Mouse (Mus musculus) kidney, embryonic 15.5 days (tissue): Measurements from ENCODE around the gene Smarcd3. TPM values are rescaled to one million over a fixed set of nuclear protein-coding genes. Genes with fewer than 3 reads are reported as not detected.

ENCODE experiments used
- ATAC-seq: fragments of 200-750 bp; cut with Nextera tagmentation; replicated peaks from 2 replicates; pipeline ENCODE4 v1.8.0; 2017; ENCODE audit warnings: moderate TSS enrichment; ENCODE audit not compliant: low FRiP score
- H3K27ac ChIP-seq: fragments of 300-500 bp; sonication (generic); 2 replicates; pipeline ENCODE4 v1.5.1; 2015; ENCODE audit warnings: mild to moderate bottlenecking, inconsistent platforms
- H3K27me3 ChIP-seq: fragments of 300-500 bp; sonication (generic); 2 replicates; pipeline ENCODE4 v1.6.1; 2015; ENCODE audit warnings: inconsistent platforms
- H3K36me3 ChIP-seq: fragments of 300-500 bp; sonication (generic); 2 replicates; pipeline ENCODE4 v1.6.1; 2015; ENCODE audit warnings: inconsistent platforms
- H3K4me1 ChIP-seq: fragments of 300-500 bp; sonication (generic); 2 replicates; pipeline ENCODE4 v1.6.1; 2015; ENCODE audit warnings: inconsistent platforms
- H3K4me2 ChIP-seq: fragments of 300-500 bp; sonication (generic); 2 replicates; pipeline ENCODE4 v1.6.1; 2015; ENCODE audit warnings: moderate library complexity, mild to moderate bottlenecking, inconsistent platforms
- H3K4me3 ChIP-seq: fragments of 300-500 bp; sonication (generic); replicated peaks from 2 replicates; pipeline ENCODE4 v1.5.1; 2015; ENCODE audit warnings: mild to moderate bottlenecking, inconsistent platforms
- H3K9ac ChIP-seq: fragments of 300-500 bp; sonication (generic); 2 replicates; pipeline ENCODE4 v1.6.1; 2015; ENCODE audit warnings: mild to moderate bottlenecking, inconsistent platforms
- H3K9me3 ChIP-seq: fragments of 300-500 bp; sonication (generic); replicated peaks from 2 replicates; pipeline ENCODE4 v1.6.1; 2016; ENCODE audit warnings: inconsistent platforms
- WGBS: fragments of 180-500 bp; shearing (Covaris S2); methylation state at CpG from one replicate; pipeline ENCODE4 v1.1.7; 2015; ENCODE audit warnings: mixed read lengths; 5-methylcytosine and 5-hydroxymethylcytosine counted together
- polyA plus RNA-seq: library from polyadenylated mRNA; unstranded; fragments of >200 nt; fragmentation: Nextera tagmentation; extraction: Ambion mirVana; gene quantifications from 2 replicates; pipeline ENCODE4 v1.2.1, GENCODE M21; 2015

The Smarcd3 gene
- polyA plus RNA-seq, 1 experiment from 2014 or later, result 33.4 TPM

DNA sequence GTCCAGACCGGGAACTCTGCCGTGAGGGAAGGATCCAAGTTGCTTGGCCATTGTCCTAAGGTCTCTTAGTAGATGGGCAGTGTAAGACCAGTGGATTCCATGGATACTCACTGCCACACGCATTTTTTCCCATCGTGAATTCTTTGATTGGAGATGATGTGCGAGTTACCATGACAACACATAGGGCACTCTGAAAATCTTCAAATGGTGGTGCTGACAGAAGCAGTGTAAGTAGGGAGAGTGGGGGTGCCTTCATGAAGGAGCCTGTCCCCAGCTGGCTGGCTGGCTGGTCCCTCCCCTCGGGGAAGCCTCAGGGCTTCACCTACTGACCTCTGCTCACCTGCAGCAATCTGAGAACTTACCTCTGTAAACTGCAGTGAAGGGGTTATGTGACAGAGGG lies 14.9 kb upstream of the Smarcd3 start:
- Histone ChIP-seq H3K9ac (no peak overlapping the region), H3K4me1 (no peaks in the 10 kb centered on the region), H3K36me3 (no peaks in the 10 kb centered on the region), H3K9me3 (no peaks in the 10 kb centered on the region), H3K4me3 (no peak overlapping the region), H3K27me3 (no peaks in the 10 kb centered on the region), H3K4me2 (no peak overlapping the region), H3K27ac (no peak overlapping the region)
- WGBS, result 67% methylated on average over 6 of the region's 6 CpGs
- ATAC-seq, result no peak

DNA sequence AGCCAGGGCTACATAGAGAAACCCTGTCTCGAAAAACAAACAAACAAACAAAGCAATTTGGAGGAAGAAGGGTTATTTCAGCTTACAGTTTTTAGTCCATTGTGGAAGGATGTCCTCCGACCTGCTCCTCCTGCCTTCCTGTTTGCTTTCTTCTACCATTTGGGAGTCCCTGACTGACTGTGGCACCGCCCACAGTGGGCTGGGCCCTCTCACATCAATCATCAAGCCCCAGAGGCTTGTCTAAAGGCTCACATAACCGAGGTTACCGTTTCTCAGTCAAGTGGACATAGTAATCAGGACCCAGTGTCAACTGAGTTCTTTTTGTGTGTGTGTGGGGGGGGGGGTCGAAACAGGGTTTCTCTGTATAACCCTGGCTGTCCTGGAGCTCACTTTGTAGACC lies 13.9 kb upstream of the Smarcd3 start:
- H3K4me2 ChIP-seq, result no peak overlapping the region
- H3K36me3 ChIP-seq, result no peaks in the 10 kb centered on the region
- WGBS, result 50% methylated on average over 6 of the region's 6 CpGs
- H3K9ac ChIP-seq, result no peak overlapping the region
- no peak for ATAC-seq
- no peaks in the 10 kb centered on the region for H3K27me3 ChIP-seq
- H3K4me1 ChIP-seq, result no peaks in the 10 kb centered on the region
- no peak overlapping the region for H3K27ac ChIP-seq
- no peaks in the 10 kb centered on the region for H3K9me3 ChIP-seq
- no peak overlapping the region for H3K4me3 ChIP-seq

DNA sequence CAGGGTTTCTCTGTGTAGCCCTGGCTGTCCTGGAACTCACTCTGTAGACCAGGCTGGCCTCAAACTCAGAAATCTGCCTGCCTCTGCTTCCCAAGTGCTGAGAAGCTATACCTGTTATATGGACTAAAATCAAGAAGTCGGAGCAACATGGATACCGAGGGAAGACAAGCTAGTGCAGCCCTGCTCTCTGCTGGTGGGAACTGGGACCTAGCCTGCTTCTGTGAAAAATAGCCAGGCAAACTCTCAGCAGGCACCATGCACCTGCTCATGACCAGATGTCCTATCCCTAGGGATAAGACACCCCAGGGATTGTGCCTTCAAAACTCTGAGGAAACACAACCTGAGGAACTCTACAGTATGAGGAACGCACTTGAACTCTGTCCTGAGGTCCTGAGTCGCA lies 12.8 kb upstream of the Smarcd3 start:
- Histone ChIP-seq H3K4me2 (no peak overlapping the region), H3K36me3 (no peaks in the 10 kb centered on the region), H3K27me3 (no peaks in the 10 kb centered on the region), H3K9me3 (no peaks in the 10 kb centered on the region), H3K4me1 (no peaks in the 10 kb centered on the region), H3K27ac (no peak overlapping the region), H3K9ac (no peak overlapping the region), H3K4me3 (no peak overlapping the region)
- ATAC-seq, result no peak
- 76% methylated on average over 4 of the region's 4 CpGs for WGBS

GRCm38 (mm10) chr5:24635526-24636141 lies 11.4 kb upstream of the Smarcd3 start:
- Histone ChIP-seq H3K9me3 (no peaks in the 10 kb centered on the region), H3K27me3 (no peaks in the 10 kb centered on the region), H3K27ac (no peak overlapping the region), H3K9ac (no peak overlapping the region), H3K4me2 (no peak overlapping the region), H3K4me3 (no peak overlapping the region), H3K36me3 (no peaks in the 10 kb centered on the region), H3K4me1 (no peaks in the 10 kb centered on the region)
- ATAC-seq, result no peak
- WGBS, result 74% methylated on average over 6 of the region's 6 CpGs

GRCm38 (mm10) chr5:24635093-24635492 lies 10.9 kb upstream of the Smarcd3 start:
- Histone ChIP-seq H3K9me3 (no peaks in the 10 kb centered on the region), H3K27ac (no peak overlapping the region), H3K4me1 (no peaks in the 10 kb centered on the region), H3K9ac (no peak overlapping the region), H3K27me3 (no peaks in the 10 kb centered on the region), H3K4me2 (no peak overlapping the region), H3K36me3 (no peaks in the 10 kb centered on the region), H3K4me3 (no peak overlapping the region)
- no peak for ATAC-seq
- 24% methylated on average over 1 of the region's 1 CpGs for WGBS

DNA sequence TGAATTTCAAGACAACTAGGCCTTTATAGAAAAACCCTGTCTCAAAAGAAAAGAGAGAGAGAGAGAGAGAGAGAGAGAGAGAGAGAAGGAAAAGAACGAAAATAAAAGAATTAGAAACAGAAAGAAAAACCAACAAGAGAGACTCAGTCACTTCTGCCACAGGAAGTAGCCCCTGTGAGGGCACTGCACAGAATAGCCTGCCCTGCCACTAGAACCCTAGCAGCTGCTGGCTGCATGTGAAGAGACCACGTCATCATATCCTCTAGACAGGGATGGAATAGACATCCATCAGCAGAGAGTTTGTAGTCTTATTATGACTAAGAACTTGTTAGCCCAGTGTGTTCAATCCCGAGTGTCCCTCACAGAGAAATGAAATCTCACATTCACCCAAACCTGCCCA lies 5.5 kb upstream of the Smarcd3 start:
- no peak for ATAC-seq
- no peaks in the 10 kb centered on the region for H3K9me3 ChIP-seq
- 55% methylated on average over 3 of the region's 3 CpGs for WGBS
- no peak overlapping the region for H3K4me3 ChIP-seq
- no peak overlapping the region for H3K27ac ChIP-seq
- H3K4me1 ChIP-seq, result peaks cover 4% of the 10 kb centered on the region
- peaks cover 8% of the 10 kb centered on the region for H3K27me3 ChIP-seq
- H3K36me3 ChIP-seq, result no peaks in the 10 kb centered on the region
- no peak overlapping the region for H3K9ac ChIP-seq
- no peak overlapping the region for H3K4me2 ChIP-seq

- WGBS, result 27% methylated on average over 4 of the region's 4 CpGs
- Histone ChIP-seq H3K4me3 (no peak overlapping the region), H3K27me3 (peaks cover 36% of the 10 kb centered on the region), H3K36me3 (no peaks in the 10 kb centered on the region), H3K9ac (no peak overlapping the region), H3K4me2 (peak overlapping the region; percentile 88), H3K4me1 (peaks cover 29% of the 10 kb centered on the region), H3K27ac (no peak overlapping the region), H3K9me3 (no peaks in the 10 kb centered on the region)
- no peak for ATAC-seq
These were observed 560 bp upstream of the Smarcd3 start for GRCm38 (mm10) chr5:24624822-24625120.

DNA sequence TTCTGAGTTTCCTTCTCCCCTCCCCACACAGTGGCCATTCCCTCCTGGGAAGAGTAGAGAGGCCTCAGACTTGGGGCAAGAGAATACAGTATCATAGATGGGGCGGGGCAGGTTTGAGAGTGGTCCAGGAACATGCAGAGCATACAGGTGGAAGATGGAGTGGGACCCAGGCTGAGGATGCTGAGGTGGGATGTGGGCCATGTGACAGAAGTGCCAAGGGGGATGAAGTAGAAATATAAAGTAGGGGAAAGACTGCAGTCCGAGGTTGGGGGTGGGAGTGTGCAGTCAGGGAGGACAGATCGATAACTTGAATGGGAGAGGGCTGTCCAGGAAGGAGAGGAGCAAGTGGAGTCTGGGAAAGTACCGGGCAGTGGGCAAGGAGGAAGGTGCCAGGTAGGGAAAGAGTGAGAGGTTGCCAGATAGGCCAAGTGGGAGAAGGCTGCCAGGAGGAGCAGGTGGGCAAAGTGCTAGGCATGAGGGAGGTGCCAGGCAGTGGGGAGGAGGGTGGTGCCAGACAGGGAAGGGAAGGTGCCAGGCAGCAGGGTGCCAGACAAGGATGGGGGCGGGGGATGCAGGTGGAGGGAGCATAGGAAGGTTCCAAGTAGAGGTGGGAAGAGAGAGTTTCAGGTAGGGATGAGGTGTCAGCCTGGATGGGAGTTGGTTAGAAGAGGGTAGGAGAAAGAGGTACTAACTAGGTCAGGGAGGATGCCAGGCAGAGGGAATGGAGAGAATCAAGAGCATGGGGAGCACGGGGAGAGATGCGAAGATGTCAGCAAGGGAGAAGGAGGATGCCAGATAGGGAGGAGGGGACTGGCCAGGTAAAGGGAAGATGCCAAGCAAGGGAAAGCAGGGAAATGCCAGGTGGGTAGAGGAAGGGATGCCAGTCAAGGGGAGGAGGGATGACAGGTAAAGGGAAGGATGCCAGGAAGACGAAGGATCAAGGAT lies 898 bp downstream of the Smarcd3 start:
- peak overlapping the region; percentile 49; the same call in 1 of the 2 replicates for H3K9ac ChIP-seq
- no peak; the same call in 1 of the 2 replicates for ATAC-seq
- peaks cover 36% of the 10 kb centered on the region for H3K27me3 ChIP-seq
- H3K9me3 ChIP-seq, result no peaks in the 10 kb centered on the region
- H3K4me2 ChIP-seq, result peak overlapping the region; percentile 88
- H3K36me3 ChIP-seq, result no peaks in the 10 kb centered on the region
- no peak overlapping the region for H3K27ac ChIP-seq
- H3K4me3 ChIP-seq, result peak overlapping the region; percentile 59
- peaks cover 29% of the 10 kb centered on the region for H3K4me1 ChIP-seq
- 45% methylated on average over 8 of the region's 8 CpGs for WGBS

GRCm38 (mm10) chr5:24622386-24623040 lies 1.7 kb downstream of the Smarcd3 start:
- no peak overlapping the region for H3K27ac ChIP-seq
- H3K4me3 ChIP-seq, result no peak overlapping the region
- H3K4me2 ChIP-seq, result no peak overlapping the region
- no peak overlapping the region for H3K9ac ChIP-seq
- H3K4me1 ChIP-seq, result peaks cover 29% of the 10 kb centered on the region
- H3K9me3 ChIP-seq, result no peaks in the 10 kb centered on the region
- no peaks in the 10 kb centered on the region for H3K36me3 ChIP-seq
- H3K27me3 ChIP-seq, result peaks cover 36% of the 10 kb centered on the region
- WGBS, result 76% methylated on average over 7 of the region's 7 CpGs
- ATAC-seq, result no peak

GRCm38 (mm10) chr5:24620626-24621025 lies 3.6 kb downstream of the Smarcd3 start:
- H3K9me3 ChIP-seq, result no peaks in the 10 kb centered on the region
- no peaks in the 10 kb centered on the region for H3K36me3 ChIP-seq
- no peak overlapping the region for H3K4me3 ChIP-seq
- peaks cover 34% of the 10 kb centered on the region for H3K27me3 ChIP-seq
- H3K9ac ChIP-seq, result no peak overlapping the region
- H3K4me1 ChIP-seq, result peaks cover 29% of the 10 kb centered on the region
- WGBS, result 73% methylated on average over 8 of the region's 8 CpGs
- H3K4me2 ChIP-seq, result no peak overlapping the region
- no peak overlapping the region for H3K27ac ChIP-seq
- no peak for ATAC-seq

DNA sequence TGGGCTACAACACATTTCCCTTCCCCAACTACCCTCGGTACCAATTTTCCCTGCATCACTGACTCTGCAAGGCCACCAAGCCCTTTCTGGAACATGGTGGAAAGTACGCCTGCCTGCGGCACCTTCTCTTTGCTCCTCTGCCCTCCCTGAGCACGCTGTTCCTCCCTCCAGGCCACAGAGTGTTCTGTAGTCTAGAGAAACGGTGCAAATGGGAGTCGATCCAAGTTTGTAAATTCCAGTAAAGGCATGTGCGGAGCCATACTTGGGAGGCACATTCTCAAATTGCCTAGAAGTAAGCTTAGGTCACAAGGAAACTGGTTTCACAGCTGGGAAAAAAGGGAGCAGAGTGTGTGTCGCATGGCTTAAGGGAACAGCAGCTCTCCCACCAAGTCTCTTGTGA lies 4.1 kb downstream of the Smarcd3 start:
- Histone ChIP-seq H3K4me3 (no peak overlapping the region), H3K27me3 (peaks cover 32% of the 10 kb centered on the region), H3K36me3 (no peaks in the 10 kb centered on the region), H3K9me3 (no peaks in the 10 kb centered on the region), H3K27ac (no peak overlapping the region), H3K4me1 (peaks cover 29% of the 10 kb centered on the region), H3K9ac (no peak overlapping the region), H3K4me2 (no peak overlapping the region)
- 58% methylated on average over 8 of the region's 8 CpGs for WGBS
- ATAC-seq, result no peak

DNA sequence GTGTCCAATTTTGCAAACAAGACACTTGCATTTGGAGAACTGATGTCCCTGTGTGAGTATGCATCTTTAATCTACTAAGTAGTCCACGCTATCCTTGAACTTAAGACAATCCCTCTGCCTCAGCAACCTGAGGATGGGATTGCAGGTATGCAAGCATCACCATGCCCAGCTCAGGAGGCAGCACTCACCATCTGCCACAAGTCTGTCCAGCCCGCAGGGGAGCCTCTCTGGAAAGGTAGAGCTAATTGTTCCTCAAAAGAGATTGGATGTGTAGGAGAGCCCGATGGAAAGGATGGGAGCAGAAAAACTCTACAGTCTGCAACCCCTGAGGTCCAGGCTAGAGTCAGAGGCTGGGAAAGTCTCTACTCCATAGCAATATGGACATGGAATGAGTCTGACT lies 5.3 kb downstream of the Smarcd3 start:
- Histone ChIP-seq H3K4me3 (no peak overlapping the region), H3K9me3 (no peaks in the 10 kb centered on the region), H3K27me3 (peaks cover 21% of the 10 kb centered on the region), H3K4me1 (peaks cover 18% of the 10 kb centered on the region), H3K36me3 (no peaks in the 10 kb centered on the region), H3K4me2 (no peak overlapping the region), H3K9ac (no peak overlapping the region), H3K27ac (no peak overlapping the region)
- 84% methylated on average over 3 of the region's 3 CpGs for WGBS
- ATAC-seq, result no peak
